Mouse (Mus musculus) cerebellum, adult 8-10 months (tissue): ENCODE data around the gene Plk2.

Source experiments
- DNase-seq: peaks from one replicate; pipeline ENCODE4 v3.0.0; 2022

Gene Plk2

DNA sequence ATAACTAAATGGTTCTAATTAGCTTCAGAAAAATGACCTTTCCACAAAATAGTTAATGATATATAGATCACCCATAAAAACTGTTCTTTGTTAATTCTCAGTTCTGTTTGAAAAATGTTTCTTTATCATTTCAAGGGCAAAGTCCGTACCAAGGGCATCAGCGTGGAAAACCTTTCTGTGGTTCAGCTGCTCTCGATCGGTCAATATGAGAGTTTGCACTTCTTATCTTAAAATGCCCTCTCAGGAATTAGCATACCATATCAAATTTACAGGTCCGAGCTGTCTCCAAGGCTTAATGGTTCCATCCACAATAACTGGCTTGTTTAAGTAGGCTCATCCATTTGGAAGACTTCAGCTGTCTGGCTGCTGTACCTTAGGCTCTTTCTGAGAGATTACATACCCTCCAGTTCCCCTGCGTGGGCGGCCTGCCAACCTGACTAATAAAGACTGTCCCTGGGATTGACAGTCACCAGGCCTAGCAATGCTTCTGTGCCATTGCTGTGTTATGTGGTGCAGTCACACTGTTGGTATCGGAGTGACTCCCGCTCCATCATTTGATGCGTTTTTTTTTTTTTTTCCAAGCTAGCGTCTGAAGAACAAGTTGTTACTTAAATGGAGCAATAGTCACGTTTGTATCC lies 17.8 kb downstream of the Plk2 start:
- DNase-seq: no peak

DNA sequence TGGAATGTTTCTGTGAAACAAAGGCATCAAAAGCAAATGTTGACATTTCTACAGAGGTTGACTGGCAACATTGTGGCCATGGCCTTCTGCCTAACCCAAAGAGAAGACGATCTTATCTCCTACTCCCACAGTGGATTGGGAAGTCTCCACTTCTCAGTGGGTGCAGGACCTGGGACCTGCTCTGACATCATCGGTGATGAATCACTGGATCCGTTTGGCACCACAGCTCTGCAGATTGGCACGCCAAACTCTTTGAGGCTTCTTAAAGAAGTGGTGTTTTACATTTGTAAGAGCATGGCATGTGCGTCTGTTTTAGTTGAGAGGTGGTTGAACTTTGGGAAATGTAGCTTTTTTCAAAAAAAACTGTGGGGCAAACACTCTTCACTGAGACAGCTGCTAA lies 23.8 kb downstream of the Plk2 start:
- DNase-seq: no peak

DNA sequence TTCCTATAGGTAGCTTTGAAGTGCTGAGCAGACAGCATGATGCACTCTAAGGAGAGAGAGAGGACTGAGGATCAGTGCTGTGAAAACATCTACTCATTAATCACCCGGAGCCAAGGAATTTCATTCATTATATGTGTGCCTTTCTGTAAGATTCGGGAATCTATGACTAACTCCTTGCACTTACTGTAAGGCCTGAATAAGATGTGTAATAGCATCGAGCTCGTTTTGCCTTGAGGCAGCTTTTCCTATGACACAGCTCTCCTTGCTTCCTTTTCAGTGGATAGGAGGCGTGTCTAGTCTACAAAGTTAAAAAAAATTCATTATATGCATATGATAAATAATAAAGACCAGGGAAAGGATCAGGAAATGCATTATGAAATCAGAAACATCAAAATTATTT lies 24.8 kb downstream of the Plk2 start:
- no peak for DNase-seq

DNA sequence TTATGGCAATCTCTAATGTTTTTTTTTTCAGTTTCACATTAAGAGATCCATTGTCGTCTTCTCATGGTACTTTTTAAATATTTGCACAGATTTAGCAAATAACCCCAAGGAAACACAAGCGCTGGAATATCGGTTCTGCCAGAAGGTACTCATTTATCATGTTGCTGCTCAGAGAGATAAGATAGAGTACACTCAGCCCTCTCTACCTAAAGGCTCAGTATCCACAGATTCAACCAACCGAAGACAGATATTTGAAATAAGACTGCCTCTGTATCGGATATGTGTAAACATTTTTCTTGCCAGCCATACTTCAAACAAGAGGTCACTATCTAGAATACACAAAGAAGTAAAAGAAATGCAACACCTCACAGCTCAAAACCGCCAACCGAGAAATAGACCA lies 27.6 kb downstream of the Plk2 start:
- no peak for DNase-seq

DNA sequence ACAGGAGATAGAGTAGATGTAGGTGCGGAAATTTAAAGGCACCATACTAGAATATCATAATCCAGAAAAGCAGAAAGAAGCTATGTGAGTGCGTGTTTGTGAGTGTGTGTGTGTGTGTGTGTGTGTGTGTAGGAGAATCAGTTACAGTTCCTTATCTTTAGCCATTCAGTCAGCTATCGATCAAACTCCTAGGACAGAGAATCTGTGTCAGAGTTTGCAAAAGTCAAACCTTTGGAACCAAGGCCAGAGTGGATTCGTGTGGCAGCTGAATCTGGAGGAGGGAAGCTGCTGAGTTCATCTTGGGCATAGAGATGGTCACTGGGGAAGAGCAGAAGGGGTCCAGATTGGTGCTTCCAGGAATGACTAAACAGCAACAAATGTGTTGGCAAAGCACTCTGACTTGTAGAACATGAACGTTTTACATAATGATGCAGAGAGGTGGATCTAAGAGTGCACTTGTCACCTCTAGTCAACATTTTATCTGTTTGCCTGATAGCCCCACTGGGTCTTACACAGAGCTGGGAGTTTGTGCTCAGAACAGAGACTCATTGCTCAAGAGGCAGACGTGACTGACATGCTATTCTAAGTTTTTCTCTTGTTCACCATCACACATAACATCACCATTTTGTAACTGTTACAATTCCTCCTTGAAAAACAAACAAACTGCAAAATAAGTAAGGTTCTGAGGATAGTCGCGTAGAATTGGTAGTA lies 30.8 kb downstream of the Plk2 start:
- no peak for DNase-seq

DNA sequence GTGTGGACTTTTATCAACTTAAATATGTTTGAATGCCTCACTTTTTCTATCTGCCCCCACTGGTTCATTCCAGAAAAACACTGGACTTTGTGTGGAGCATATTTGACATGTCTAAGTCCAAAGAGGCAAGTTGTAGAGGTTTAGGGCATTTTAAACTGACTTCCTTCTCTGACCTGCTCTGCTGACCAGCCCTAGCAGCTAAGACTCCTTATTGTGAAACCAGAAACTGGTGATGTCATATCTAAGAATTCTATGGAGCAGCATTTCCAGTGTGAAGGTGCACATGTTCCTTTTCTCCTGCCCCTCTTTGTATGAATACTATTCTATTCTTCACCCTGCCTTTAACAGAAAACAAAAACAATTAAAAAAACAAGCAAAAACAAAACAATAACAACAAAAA lies 36.5 kb downstream of the Plk2 start:
- no peak for DNase-seq

DNA sequence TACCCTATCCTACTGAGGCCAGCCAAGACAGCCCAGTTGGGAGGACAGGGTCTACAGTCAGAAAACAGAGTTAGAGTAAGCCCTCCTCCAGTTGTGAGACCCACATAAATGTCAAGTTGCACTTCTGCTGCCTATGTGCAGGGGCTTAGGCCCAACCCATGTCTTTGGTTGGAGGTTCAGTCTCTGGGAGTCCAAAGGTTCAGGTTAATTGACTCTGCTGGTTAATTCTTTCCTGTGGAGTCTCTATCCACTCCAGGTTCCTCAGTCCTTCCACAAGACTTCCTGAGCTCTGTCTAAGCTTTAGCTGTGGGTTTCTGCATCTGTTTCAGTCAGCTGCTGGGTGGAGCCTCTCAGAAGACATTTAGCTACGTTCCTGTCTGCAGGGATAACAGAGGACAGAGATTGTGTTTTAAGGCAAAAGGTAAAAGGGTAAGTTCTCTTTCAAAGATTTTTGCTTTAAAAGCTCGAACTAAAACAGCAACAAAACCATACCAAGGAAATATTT lies 37.3 kb downstream of the Plk2 start:
- DNase-seq: no peak

DNA sequence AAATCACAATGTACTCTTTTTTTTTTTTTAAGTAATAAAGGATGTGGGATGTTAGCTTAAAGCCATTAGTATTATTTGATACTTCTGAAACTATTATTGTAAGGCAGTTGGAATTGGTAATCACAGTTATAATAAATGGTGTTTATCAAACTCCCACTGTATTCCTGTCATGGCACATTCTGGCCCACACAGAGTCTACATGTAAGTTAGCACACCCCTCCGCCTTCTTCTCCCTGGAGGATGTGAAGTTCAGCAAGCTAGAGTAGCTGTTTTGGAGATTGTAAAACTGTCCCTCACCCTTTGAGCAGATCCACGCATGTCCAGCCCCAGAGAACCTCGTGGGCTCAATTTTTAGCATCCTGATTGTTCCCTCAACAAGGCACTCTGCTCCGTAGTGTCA lies 37.8 kb downstream of the Plk2 start:
- DNase-seq: no peak

DNA sequence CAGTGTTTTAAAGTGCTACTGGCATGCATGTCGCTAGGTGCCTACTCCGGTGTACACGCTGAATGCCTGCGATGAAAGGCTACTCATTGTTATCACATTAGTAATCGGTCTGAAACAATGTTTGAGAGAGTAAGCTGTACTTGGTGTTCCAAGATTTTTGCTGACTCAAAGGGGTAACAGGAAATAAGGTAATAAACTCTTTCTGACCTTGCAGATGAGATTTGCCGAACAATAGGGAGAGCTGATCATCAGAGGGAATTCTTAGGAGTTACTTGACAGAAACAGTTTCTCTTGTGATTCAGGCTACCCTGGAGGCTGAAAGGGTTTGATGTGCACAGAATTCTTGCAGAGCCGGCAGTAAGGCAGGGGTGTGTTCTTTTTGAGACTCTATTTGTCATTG lies 41.8 kb downstream of the Plk2 start:
- no peak for DNase-seq

DNA sequence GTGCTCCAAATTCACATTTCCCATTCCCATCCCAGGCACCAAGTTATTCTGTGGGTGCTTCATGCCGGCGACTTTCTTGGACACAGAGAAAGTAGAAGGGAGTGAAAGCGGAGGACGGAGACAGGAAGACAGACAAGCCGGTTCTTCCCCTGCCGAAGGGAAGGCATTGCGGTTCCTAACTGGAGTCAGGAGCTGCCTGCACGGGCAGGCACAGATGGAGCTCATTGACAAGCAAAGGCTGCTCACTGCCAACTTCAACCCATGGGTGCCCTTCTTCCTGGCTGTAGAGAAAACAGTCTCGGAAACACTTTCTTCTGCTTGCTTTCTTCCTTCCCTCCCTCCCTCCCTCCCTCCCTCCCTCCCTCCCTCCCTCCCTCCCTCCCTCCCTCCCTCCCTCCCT lies 43.8 kb downstream of the Plk2 start:
- DNase-seq: no peak

DNA sequence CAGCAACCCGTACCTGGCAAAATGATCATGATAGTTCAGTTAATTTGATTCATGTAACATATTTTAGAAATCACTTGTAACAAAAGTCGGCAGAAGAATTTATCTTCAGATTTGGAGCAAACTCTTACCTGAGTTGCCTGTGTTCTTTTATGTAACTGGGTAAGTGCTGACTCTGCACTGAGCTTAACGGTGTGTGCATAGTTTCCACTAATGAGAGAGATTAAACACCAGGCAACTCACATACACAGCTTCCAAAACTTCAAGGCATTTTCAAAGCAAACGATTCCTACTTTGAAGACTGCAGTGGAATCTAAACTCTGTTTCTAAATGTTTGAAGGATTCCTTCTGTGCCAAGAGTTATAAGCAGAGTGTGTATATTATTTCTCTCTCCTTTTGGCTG lies 49.5 kb downstream of the Plk2 start:
- no peak for DNase-seq

DNA sequence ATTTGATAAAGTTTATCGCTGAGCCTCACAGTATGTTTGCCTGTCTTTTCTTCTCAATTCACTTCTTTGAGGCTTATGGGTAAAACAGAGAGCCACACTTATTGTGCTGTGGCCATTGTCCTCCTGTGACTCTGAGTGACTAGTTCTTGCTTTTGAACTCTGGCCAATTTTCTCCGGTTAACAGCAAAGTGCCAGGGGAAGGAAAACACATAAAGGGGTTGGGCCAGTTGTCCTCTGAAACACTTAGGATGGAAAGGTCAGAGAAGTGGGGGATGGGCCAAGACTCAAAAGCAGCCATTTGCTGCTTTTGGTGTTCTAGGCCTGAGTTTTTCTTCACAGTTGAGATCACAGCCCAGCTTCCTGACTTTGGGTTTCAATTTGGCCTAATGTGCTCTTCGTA lies 50.0 kb downstream of the Plk2 start:
- no peak for DNase-seq

DNA sequence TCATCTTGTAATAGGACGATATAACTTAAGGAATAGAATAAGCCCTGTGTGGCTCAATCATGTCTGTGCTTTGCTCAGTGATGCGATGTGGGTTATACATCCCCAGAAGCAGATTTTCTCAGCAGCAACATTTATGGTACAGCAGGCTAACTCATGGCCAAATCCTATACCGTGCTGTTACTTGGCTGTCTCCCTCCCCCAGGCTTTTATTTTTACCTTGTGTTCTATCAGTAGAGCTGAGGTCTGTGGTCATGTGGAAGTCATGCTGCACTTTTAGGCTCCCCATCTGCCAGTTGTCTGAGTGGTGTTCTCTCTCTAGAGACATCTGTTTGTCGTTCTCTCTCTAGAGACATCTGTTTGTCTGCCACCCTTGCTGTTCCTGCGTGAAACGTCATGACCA lies 51.6 kb downstream of the Plk2 start:
- DNase-seq: no peak

DNA sequence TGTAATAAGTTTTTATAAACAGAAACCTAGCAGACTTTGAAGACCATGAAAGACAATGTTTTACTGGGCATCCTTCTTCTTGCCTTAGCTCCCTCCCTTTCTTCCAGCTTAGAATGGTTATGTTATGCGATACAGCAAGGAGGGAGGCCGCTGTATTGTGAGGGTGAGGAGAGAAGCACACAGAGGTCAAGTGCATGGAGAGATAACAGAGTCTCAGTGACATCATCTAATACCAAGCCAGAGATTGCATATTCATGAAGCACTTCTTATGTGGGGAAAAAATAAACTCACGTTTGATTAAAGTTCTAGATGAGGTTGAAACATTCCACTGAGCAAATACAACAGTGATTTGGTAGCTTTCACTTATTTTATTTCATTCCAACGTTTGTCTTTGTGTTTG lies 55.2 kb downstream of the Plk2 start:
- DNase-seq: no peak
